Mouse (Mus musculus) erythroblast, embryonic 14.5 days (primary cell): ENCODE results near the gene Loxl4.

Source experiments
- GATA1 ChIP-seq: IDR thresholded peaks from 2 replicates; pipeline ENCODE4 v1.6.1; 2012; ENCODE audit warnings: low read length, inconsistent platforms, mixed read lengths
- TAL1 ChIP-seq: IDR thresholded peaks from 3 replicates; pipeline ENCODE4 v1.6.1; 2012; ENCODE audit warnings: low read length, inconsistent platforms, mixed read lengths

- TF ChIP-seq GATA1 (no peak), TAL1 (no peak)
Measured at GRCm38 (mm10) chr19:42611746-42612145, 867 bp downstream of the Loxl4 start.
